Mouse (Mus musculus): ENCODE results near the gene Zkscan6.

The Zkscan6 gene

DNA sequence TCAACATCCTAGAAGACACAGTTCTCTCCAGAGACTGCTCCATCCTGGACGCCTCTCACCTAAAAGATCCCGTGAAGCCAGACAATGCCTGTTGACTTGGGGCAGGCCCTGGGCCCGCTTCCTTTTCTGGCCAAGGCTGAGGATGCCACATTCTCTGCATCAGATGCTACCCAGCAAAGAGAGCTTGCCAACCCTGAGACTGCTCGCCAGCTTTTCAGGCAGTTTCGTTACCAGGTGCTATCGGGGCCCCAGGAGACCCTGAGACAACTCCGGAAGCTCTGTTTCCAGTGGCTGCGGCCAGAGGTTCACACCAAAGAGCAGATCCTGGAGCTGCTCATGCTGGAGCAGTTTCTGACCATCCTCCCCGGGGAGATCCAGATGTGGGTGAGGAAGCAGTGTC is 7.4 kb downstream of the Zkscan6 start:
- DNase-seq (ENCODE audit: low spot score) = no peak

GRCm38 (mm10) chr11:65816237-65816636 is 9.3 kb downstream of the Zkscan6 start:
- no peak for DNase-seq (ENCODE audit: low spot score)

- DNase-seq (ENCODE audit: low spot score) = no peak
Measured at GRCm38 (mm10) chr11:65818193-65818592, 11.2 kb downstream of the Zkscan6 start.

- DNase-seq (ENCODE audit: low spot score) = no peak
Measured at GRCm38 (mm10) chr11:65820280-65820679, 13.3 kb downstream of the Zkscan6 start.

- no peak for DNase-seq (ENCODE audit: low spot score)
Measured at GRCm38 (mm10) chr11:65820877-65821276, 13.9 kb downstream of the Zkscan6 start.

DNA sequence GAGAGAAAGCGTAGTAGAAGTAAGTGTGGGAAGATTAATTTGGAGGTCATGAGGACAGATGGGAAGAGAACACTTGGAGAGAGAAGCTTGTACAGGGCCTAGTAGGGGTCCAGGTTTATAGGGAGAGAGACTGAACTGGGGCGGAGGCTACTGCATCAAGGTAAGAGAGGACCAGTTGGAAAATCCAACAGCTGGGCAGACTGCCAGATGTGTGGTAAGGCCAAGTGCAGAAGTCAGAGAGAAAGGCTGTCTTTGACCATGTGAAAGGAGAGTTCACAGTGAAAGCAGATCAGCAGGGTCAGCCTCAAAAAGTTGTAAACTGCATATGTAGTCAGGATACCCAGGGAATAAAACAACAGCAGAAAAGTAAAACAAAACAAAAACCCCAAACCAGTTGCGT is 17.6 kb downstream of the Zkscan6 start:
- peak; percentile 54 for DNase-seq (ENCODE audit: low spot score)

DNA sequence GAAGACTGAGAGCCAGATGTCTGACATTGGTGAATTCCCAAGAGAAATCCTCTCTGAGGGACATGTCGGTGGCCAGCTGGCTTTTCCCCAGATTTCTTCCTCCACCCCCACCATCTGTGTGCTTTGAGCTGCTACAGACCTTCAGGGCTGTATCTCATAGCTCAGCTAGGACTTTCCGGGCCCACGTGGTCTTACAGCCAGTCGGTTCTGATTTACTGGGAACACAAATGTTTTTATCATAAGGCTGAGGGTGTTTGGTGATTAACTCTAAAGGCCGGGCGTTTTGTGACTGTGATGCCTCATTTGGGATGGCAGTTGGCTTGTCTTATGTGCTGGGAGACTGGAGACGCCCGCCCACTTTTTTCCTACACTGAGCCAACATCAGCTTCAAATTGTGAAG is 32.0 kb downstream of the Zkscan6 start:
- DNase-seq (ENCODE audit: low spot score) = no peak

DNA sequence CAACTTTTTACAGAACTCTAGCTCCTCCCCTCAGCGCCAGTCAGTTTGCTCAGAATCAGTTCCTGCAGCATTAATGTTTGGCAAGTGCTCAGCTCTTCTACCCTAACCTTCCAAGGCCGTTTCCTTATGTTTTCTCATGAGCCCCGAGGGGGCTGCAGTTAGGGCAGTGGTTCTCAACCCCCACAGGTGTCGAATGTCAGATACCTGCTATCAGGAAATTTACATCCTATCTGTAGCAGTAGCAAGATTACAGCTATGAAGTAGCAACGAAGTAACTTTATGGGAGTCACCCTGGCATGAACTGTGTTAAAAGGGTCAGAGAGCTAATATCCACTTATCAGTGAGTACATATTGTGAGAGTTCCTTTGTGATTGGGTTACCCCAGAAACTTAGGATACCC is 39.5 kb downstream of the Zkscan6 start:
- DNase-seq (ENCODE audit: low spot score) = no peak

DNA sequence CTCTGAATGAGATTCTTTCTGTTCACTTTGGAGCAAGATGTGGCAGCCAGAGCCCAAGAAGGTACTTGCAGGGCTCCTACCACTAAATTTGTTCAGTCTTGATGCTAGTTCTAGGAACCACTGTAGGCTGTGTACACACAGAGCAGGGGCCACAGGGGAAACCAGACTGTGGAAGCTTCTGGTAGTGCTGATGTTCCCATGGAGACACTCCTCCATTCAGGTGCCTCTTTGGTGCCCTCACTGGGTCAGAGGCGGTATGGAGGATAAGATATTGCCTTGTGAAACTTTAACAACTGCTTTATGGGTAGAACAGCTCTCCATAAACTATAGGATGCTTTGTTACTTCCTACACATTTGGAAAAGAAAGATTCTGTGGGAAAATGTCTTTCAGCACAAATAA is 45.1 kb downstream of the Zkscan6 start:
- peak; percentile 33 for DNase-seq (ENCODE audit: low spot score)

DNA sequence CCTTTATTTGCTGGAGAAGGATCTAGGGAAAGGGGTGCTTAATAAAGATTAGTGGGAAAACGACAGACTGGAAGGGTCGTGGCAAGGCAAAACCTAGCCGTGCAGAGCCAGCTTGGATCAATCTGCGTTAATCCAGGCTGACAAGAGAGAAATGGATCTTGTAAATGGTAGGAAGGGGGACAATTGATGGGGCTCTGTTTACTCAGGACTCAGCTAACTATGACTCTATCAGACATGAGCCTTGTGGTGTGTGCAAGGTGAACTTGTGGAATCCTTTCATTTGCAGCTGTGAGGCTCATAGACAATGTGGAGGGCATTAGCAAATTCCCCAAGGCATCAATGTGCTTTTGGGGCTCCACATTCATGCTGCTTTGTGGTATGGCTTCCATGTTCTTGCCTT is 54.5 kb downstream of the Zkscan6 start:
- no peak for DNase-seq (ENCODE audit: low spot score)

DNA sequence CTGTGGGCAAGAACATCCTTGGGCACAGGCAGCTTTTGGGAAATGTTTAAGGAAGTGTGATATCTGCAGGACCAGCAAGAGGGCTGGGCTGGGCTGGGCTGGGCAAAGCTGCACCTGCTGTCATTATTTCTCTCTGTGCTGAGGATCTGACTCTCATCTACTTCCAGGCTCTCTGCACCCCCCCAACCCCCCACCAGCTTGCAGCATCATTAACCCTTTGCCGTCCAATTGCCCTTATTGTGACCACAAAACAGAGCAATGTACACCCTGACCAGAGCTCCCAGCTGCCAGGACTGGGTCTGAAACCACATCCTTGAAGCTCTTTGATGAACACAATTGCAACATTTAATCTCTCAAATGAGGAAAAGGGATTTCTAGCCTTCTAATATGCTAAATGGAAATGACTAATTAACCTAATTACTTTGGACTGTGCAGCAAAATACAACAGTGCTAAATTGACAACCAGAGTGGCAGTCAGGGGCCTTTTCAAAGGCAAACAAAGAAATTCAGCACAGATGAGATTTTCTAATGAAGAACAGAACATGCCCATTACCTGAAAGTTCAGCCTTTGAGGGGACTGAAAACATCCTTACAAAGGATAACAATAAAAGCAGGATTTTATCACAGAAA is 70.3 kb downstream of the Zkscan6 start:
- no peak for DNase-seq (ENCODE audit: low spot score)
